Mouse (Mus musculus): ENCODE measurements around the gene Msantd2.

Gene Msantd2

GRCm38 (mm10) chr9:37541851-37542642 lies 52.9 kb downstream of the Msantd2 start:
- no peak for DNase-seq (ENCODE audit: low spot score)

- DNase-seq (ENCODE audit: low spot score) = no peak
Observed at GRCm38 (mm10) chr9:37543869-37544440, 54.8 kb downstream of the Msantd2 start.

GRCm38 (mm10) chr9:37544447-37545165 lies 55.5 kb downstream of the Msantd2 start:
- no peak for DNase-seq (ENCODE audit: low spot score)

- DNase-seq (ENCODE audit: low spot score) = no peak
Observed at GRCm38 (mm10) chr9:37545166-37545610, 56.1 kb downstream of the Msantd2 start.

- no peak for DNase-seq (ENCODE audit: low spot score)
Observed at GRCm38 (mm10) chr9:37545847-37546452, 56.8 kb downstream of the Msantd2 start.

GRCm38 (mm10) chr9:37546889-37547288 lies 57.8 kb downstream of the Msantd2 start:
- DNase-seq (ENCODE audit: low spot score) = no peak

GRCm38 (mm10) chr9:37550435-37550834 lies 61.3 kb downstream of the Msantd2 start:
- DNase-seq (ENCODE audit: low spot score) = no peak

GRCm38 (mm10) chr9:37551751-37552531 lies 62.8 kb downstream of the Msantd2 start:
- no peak for DNase-seq (ENCODE audit: low spot score)

- DNase-seq (ENCODE audit: low spot score) = peak; percentile 27
Observed at GRCm38 (mm10) chr9:37552536-37553293, 63.6 kb downstream of the Msantd2 start, which contains the start of gene Nrgn. Nrgn (minus strand) TSS chr9:37552904.

GRCm38 (mm10) chr9:37554279-37554678 lies 65.2 kb downstream of the Msantd2 start:
- no peak for DNase-seq (ENCODE audit: low spot score)

- no peak for DNase-seq (ENCODE audit: low spot score)
Observed at GRCm38 (mm10) chr9:37554838-37555748, 66.0 kb downstream of the Msantd2 start, which contains the start of gene Siae. Siae (plus strand) TSS chr9:37555698.

GRCm38 (mm10) chr9:37556366-37556765 lies 67.2 kb downstream of the Msantd2 start:
- DNase-seq (ENCODE audit: low spot score) = no peak

GRCm38 (mm10) chr9:37560617-37561016 lies 71.5 kb downstream of the Msantd2 start:
- DNase-seq (ENCODE audit: low spot score) = no peak

- no peak for DNase-seq (ENCODE audit: low spot score)
Observed at GRCm38 (mm10) chr9:37563805-37564204, 74.7 kb downstream of the Msantd2 start.

GRCm38 (mm10) chr9:37567019-37567418 lies 77.9 kb downstream of the Msantd2 start:
- no peak for DNase-seq (ENCODE audit: low spot score)

GRCm38 (mm10) chr9:37567454-37567853 lies 78.3 kb downstream of the Msantd2 start:
- DNase-seq (ENCODE audit: low spot score) = no peak

GRCm38 (mm10) chr9:37567892-37568604 lies 78.9 kb downstream of the Msantd2 start:
- DNase-seq (ENCODE audit: low spot score) = no peak

- DNase-seq (ENCODE audit: low spot score) = no peak
Observed at GRCm38 (mm10) chr9:37568605-37569214, 79.6 kb downstream of the Msantd2 start.

Data from spleen, adult 12 weeks (tissue).